Mouse (Mus musculus): Measurements from ENCODE around the gene Gm49776. TPM values are rescaled to one million over a fixed set of nuclear protein-coding genes. Genes with fewer than 3 reads are reported as not detected.

The Gm49776 gene
- polyA plus RNA-seq, 1 experiment from 2014 or later = 3.6 TPM

DNA sequence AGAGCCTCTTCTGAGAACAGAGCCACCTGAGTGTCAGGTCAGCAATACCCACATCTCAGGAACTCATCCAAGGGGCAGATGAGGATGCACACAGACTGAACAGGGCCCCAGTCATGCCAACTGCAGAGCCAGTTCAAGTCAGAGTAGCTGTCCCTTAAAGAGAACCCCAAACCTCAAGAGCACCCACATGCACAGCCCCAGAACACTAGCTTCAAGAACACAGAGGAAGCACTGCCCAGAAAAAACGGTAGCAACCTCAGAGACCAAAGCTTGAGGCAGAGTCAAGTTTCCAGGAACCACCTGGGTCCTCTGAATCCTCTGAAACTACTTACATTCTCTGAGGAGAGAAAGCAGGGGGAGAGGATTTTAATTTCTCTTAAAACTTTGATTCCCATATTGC lies 24.7 kb downstream of the Gm49776 start:
- H3K27ac ChIP-seq (replicated peaks in 1 of 2; ENCODE audit: control insufficient read depth in 1 of 2, insufficient read depth in 1 of 2, low read depth in 2 of 2, low read length in 2 of 2) = no peak overlapping the region
- H3K36me3 ChIP-seq (ENCODE audit: control insufficient read depth, insufficient read depth, low read length) = peaks cover 15% of the 10 kb centered on the region
- peaks cover 39 to 61% of the 10 kb centered on the region in 2 experiments for H3K4me1 ChIP-seq (ENCODE audit: control insufficient read depth in 2 of 2, insufficient read depth in 2 of 2, low read length in 2 of 2)
- H3K27me3 ChIP-seq (ENCODE audit: control insufficient read depth, insufficient read depth, low read length) = no peaks in the 10 kb centered on the region
- no peak for ATAC-seq (ENCODE audit: insufficient number of reproducible peaks, insufficient read depth, low FRiP score, low read depth)
- peak overlapping the region in 1 of 2 experiments; percentile 83; a peak in 1 of 4 replicates for H3K4me3 ChIP-seq (ENCODE audit: control insufficient read depth in 1 of 2, insufficient read depth in 1 of 2, low read depth in 1 of 2, low read length in 2 of 2)
- 37% methylated on average over 1 of the region's 1 CpGs for WGBS
- H3K9me3 ChIP-seq (ENCODE audit: control insufficient read depth, low read length) = no peaks in the 10 kb centered on the region
- peak overlapping the region; percentile 85 for H3K4me2 ChIP-seq (ENCODE audit: low read length)
- peak overlapping the region; percentile 86; the same call in 1 of the 2 replicates for H3K9ac ChIP-seq (ENCODE audit: low read length)

- H3K4me2 ChIP-seq (ENCODE audit: low read length) = no peak overlapping the region
- peaks cover 23% of the 10 kb centered on the region for H3K36me3 ChIP-seq (ENCODE audit: control insufficient read depth, insufficient read depth, low read length)
- no peaks in the 10 kb centered on the region for H3K27me3 ChIP-seq (ENCODE audit: control insufficient read depth, insufficient read depth, low read length)
- H3K4me3 ChIP-seq (ENCODE audit: control insufficient read depth in 1 of 2, insufficient read depth in 1 of 2, low read depth in 1 of 2, low read length in 2 of 2) = no peak overlapping the region
- H3K9ac ChIP-seq (ENCODE audit: low read length) = no peak overlapping the region; the same call in 1 of the 2 replicates
- H3K4me1 ChIP-seq (ENCODE audit: control insufficient read depth in 2 of 2, insufficient read depth in 2 of 2, low read length in 2 of 2) = peaks cover 45 to 63% of the 10 kb centered on the region in 2 experiments
- no peaks in the 10 kb centered on the region for H3K9me3 ChIP-seq (ENCODE audit: control insufficient read depth, low read length)
- ATAC-seq (ENCODE audit: insufficient number of reproducible peaks, insufficient read depth, low FRiP score, low read depth) = no peak
- peak overlapping the region; percentile 95 to 96 for H3K27ac ChIP-seq (replicated peaks in 1 of 2; ENCODE audit: control insufficient read depth in 1 of 2, insufficient read depth in 1 of 2, low read depth in 2 of 2, low read length in 2 of 2)
- 73% methylated on average over 4 of the region's 4 CpGs for WGBS
Measured at GRCm38 (mm10) chr16:18231451-18231850, 26.7 kb downstream of the Gm49776 start.

GRCm38 (mm10) chr16:18231047-18231446 lies 27.1 kb downstream of the Gm49776 start:
- no peak for ATAC-seq (ENCODE audit: insufficient number of reproducible peaks, insufficient read depth, low FRiP score, low read depth)
- peak overlapping the region; percentile 68 for H3K4me2 ChIP-seq (ENCODE audit: low read length)
- peaks cover 42 to 59% of the 10 kb centered on the region in 2 experiments for H3K4me1 ChIP-seq (ENCODE audit: control insufficient read depth in 2 of 2, insufficient read depth in 2 of 2, low read length in 2 of 2)
- H3K9me3 ChIP-seq (ENCODE audit: control insufficient read depth, low read length) = no peaks in the 10 kb centered on the region
- no peaks in the 10 kb centered on the region for H3K27me3 ChIP-seq (ENCODE audit: control insufficient read depth, insufficient read depth, low read length)
- WGBS = 80% methylated on average over 3 of the region's 3 CpGs
- no peak overlapping the region for H3K4me3 ChIP-seq (ENCODE audit: control insufficient read depth in 1 of 2, insufficient read depth in 1 of 2, low read depth in 1 of 2, low read length in 2 of 2)
- peaks cover 27% of the 10 kb centered on the region for H3K36me3 ChIP-seq (ENCODE audit: control insufficient read depth, insufficient read depth, low read length)
- H3K27ac ChIP-seq (replicated peaks in 1 of 2; ENCODE audit: control insufficient read depth in 1 of 2, insufficient read depth in 1 of 2, low read depth in 2 of 2, low read length in 2 of 2) = peak overlapping the region; percentile 95 to 96
- peak overlapping the region; percentile 51; the same call in 1 of the 2 replicates for H3K9ac ChIP-seq (ENCODE audit: low read length)

DNA sequence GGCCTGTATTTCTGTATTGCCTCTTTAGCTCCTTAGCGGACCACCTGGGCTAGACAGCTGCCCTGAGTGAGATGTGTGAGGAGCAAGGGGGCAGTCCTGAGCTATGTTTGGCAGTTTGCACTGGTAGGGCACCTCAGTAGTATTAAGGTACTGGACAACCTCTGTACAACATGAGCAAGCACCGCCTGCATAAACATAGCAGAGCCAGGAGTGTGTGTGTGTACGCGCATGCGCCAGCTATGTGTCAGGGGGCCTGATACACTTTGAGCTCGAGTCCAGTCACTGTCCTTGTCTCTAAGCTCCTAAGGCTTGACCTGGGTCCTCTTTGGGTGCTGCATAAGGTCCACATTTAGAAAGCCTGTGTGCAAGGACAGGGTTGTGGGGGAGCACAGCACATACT lies 27.5 kb downstream of the Gm49776 start:
- Histone ChIP-seq H3K4me1 (ENCODE audit: control insufficient read depth in 2 of 2, insufficient read depth in 2 of 2, low read length in 2 of 2) (peaks cover 42 to 55% of the 10 kb centered on the region in 2 experiments), H3K4me3 (ENCODE audit: control insufficient read depth in 1 of 2, insufficient read depth in 1 of 2, low read depth in 1 of 2, low read length in 2 of 2) (peak overlapping the region in 1 of 2 experiments; percentile 28; a peak in 1 of 4 replicates), H3K4me2 (ENCODE audit: low read length) (peak overlapping the region; percentile 68), H3K9me3 (ENCODE audit: control insufficient read depth, low read length) (no peaks in the 10 kb centered on the region), H3K36me3 (ENCODE audit: control insufficient read depth, insufficient read depth, low read length) (peaks cover 31% of the 10 kb centered on the region), H3K27me3 (ENCODE audit: control insufficient read depth, insufficient read depth, low read length) (no peaks in the 10 kb centered on the region), H3K9ac (ENCODE audit: low read length) (peak overlapping the region; percentile 63), H3K27ac (replicated peaks in 1 of 2; ENCODE audit: control insufficient read depth in 1 of 2, insufficient read depth in 1 of 2, low read depth in 2 of 2, low read length in 2 of 2) (peak overlapping the region; percentile 95 to 96)
- WGBS = 61% methylated on average over 6 of the region's 6 CpGs
- no peak for ATAC-seq (ENCODE audit: insufficient number of reproducible peaks, insufficient read depth, low FRiP score, low read depth)

- Histone ChIP-seq H3K9ac (ENCODE audit: low read length) (peak overlapping the region; percentile 63), H3K27me3 (ENCODE audit: control insufficient read depth, insufficient read depth, low read length) (no peaks in the 10 kb centered on the region), H3K4me1 (ENCODE audit: control insufficient read depth in 2 of 2, insufficient read depth in 2 of 2, low read length in 2 of 2) (peaks cover 42 to 55% of the 10 kb centered on the region in 2 experiments), H3K27ac (replicated peaks in 1 of 2; ENCODE audit: control insufficient read depth in 1 of 2, insufficient read depth in 1 of 2, low read depth in 2 of 2, low read length in 2 of 2) (peak overlapping the region; percentile 95 to 96), H3K4me3 (ENCODE audit: control insufficient read depth in 1 of 2, insufficient read depth in 1 of 2, low read depth in 1 of 2, low read length in 2 of 2) (peak overlapping the region; percentile 9 to 28), H3K4me2 (ENCODE audit: low read length) (peak overlapping the region; percentile 68), H3K9me3 (ENCODE audit: control insufficient read depth, low read length) (no peaks in the 10 kb centered on the region), H3K36me3 (ENCODE audit: control insufficient read depth, insufficient read depth, low read length) (peaks cover 41% of the 10 kb centered on the region)
- WGBS = 16% methylated on average over 11 of the region's 11 CpGs
- ATAC-seq (ENCODE audit: insufficient number of reproducible peaks, insufficient read depth, low FRiP score, low read depth) = peak; percentile 71
Measured at GRCm38 (mm10) chr16:18229622-18230021, 28.5 kb downstream of the Gm49776 start.

DNA sequence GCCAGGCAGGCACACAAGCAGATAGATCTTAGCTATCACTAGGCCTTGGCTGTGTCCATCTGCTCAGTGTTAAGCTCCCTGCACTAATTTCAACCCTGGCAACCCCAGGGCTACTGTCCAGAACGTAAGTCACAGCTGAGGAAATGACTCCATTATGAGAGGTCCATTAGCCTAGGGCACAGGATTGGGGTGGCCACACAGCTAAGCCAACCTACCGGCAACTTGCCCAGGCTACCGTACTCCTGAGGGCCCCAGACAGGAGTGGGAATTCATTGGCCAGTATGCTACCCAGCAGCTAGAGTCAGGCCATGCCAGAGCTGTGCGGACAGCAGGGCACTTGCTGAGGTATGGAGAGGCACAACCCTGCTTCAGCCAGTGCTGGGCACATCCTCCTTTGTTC lies 29.3 kb downstream of the Gm49776 start:
- Histone ChIP-seq H3K4me3 (ENCODE audit: control insufficient read depth in 1 of 2, insufficient read depth in 1 of 2, low read depth in 1 of 2, low read length in 2 of 2) (no peak overlapping the region), H3K27ac (replicated peaks in 1 of 2; ENCODE audit: control insufficient read depth in 1 of 2, insufficient read depth in 1 of 2, low read depth in 2 of 2, low read length in 2 of 2) (peak overlapping the region; percentile 95 to 96), H3K4me1 (ENCODE audit: control insufficient read depth in 2 of 2, insufficient read depth in 2 of 2, low read length in 2 of 2) (peaks cover 38 to 49% of the 10 kb centered on the region in 2 experiments), H3K9me3 (ENCODE audit: control insufficient read depth, low read length) (no peaks in the 10 kb centered on the region), H3K4me2 (ENCODE audit: low read length) (peak overlapping the region; percentile 68), H3K27me3 (ENCODE audit: control insufficient read depth, insufficient read depth, low read length) (no peaks in the 10 kb centered on the region), H3K9ac (ENCODE audit: low read length) (peak overlapping the region; percentile 63), H3K36me3 (ENCODE audit: control insufficient read depth, insufficient read depth, low read length) (peaks cover 48% of the 10 kb centered on the region)
- 73% methylated on average over 4 of the region's 4 CpGs for WGBS
- no peak for ATAC-seq (ENCODE audit: insufficient number of reproducible peaks, insufficient read depth, low FRiP score, low read depth)

DNA sequence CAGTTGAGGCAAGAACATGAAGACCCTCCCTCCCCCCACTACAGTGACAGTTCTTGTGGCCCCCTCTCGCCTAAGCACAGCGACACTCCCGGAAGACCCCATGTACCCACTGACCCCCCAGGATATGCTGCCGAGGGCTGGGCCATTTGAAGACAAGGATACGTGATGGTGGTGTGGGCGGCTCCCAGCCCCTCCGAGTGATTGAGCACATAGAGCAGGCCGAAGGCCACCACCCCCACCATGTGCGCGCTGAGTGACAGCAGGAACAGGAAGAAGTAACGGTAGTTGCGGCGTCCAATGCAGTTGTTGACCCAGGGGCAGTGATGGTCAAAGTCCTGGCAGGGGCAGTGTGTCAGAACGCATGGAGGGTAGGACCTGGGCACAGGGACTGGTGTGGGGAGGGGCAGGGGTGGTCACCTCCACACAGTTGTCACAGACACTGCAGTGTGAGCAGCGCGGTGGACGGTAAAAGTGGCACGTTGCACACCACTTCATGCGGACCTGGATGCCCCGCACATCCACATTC lies 30.2 kb downstream of the Gm49776 start:
- no peak for ATAC-seq (ENCODE audit: insufficient number of reproducible peaks, insufficient read depth, low FRiP score, low read depth)
- Histone ChIP-seq H3K4me3 (ENCODE audit: control insufficient read depth in 1 of 2, insufficient read depth in 1 of 2, low read depth in 1 of 2, low read length in 2 of 2) (no peak overlapping the region), H3K27ac (replicated peaks in 1 of 2; ENCODE audit: control insufficient read depth in 1 of 2, insufficient read depth in 1 of 2, low read depth in 2 of 2, low read length in 2 of 2) (no peak overlapping the region), H3K27me3 (ENCODE audit: control insufficient read depth, insufficient read depth, low read length) (no peaks in the 10 kb centered on the region), H3K4me1 (ENCODE audit: control insufficient read depth in 2 of 2, insufficient read depth in 2 of 2, low read length in 2 of 2) (peaks cover 33 to 40% of the 10 kb centered on the region in 2 experiments), H3K9me3 (ENCODE audit: control insufficient read depth, low read length) (no peaks in the 10 kb centered on the region), H3K36me3 (ENCODE audit: control insufficient read depth, insufficient read depth, low read length) (peaks cover 57% of the 10 kb centered on the region), H3K4me2 (ENCODE audit: low read length) (no peak overlapping the region), H3K9ac (ENCODE audit: low read length) (no peak overlapping the region)
- WGBS = 92% methylated on average over 20 of the region's 20 CpGs

DNA sequence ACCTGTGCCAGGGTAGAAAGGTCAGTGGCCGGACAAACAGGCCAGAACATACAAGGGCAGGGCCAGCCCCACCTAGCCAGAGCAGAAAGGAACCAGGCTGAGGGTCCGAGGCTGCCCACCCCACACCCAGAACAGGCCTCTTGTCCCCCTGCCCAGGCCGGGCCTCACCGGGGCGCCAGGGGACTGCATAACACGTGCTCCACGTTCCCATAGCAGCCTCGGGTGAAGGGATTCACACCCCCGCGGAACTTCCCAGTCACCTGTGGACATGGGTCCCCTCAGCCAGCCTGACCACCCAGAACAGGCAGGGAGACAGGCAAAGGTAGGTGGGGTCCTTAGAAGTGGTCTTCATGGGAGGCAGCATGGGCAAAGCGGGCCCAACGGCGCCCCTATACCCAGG lies 30.9 kb downstream of the Gm49776 start:
- no peak overlapping the region for H3K4me2 ChIP-seq (ENCODE audit: low read length)
- H3K9me3 ChIP-seq (ENCODE audit: control insufficient read depth, low read length) = no peaks in the 10 kb centered on the region
- H3K27ac ChIP-seq (replicated peaks in 1 of 2; ENCODE audit: control insufficient read depth in 1 of 2, insufficient read depth in 1 of 2, low read depth in 2 of 2, low read length in 2 of 2) = no peak overlapping the region
- H3K4me1 ChIP-seq (ENCODE audit: control insufficient read depth in 2 of 2, insufficient read depth in 2 of 2, low read length in 2 of 2) = peaks cover 33 to 40% of the 10 kb centered on the region in 2 experiments
- H3K36me3 ChIP-seq (ENCODE audit: control insufficient read depth, insufficient read depth, low read length) = peaks cover 65% of the 10 kb centered on the region
- WGBS = 91% methylated on average over 13 of the region's 13 CpGs
- no peaks in the 10 kb centered on the region for H3K27me3 ChIP-seq (ENCODE audit: control insufficient read depth, insufficient read depth, low read length)
- ATAC-seq (ENCODE audit: insufficient number of reproducible peaks, insufficient read depth, low FRiP score, low read depth) = no peak
- no peak overlapping the region for H3K9ac ChIP-seq (ENCODE audit: low read length)
- no peak overlapping the region for H3K4me3 ChIP-seq (ENCODE audit: control insufficient read depth in 1 of 2, insufficient read depth in 1 of 2, low read depth in 1 of 2, low read length in 2 of 2)

Measured in heart, embryonic 14.5 days (tissue).